Mouse (Mus musculus): ENCODE results near the gene Aspscr1.

Gene Aspscr1

GRCm38 (mm10) chr11:120641869-120642268 lies 30.9 kb upstream of the Aspscr1 start:
- DNase-seq (ENCODE audit: low read depth) = no peak

DNA sequence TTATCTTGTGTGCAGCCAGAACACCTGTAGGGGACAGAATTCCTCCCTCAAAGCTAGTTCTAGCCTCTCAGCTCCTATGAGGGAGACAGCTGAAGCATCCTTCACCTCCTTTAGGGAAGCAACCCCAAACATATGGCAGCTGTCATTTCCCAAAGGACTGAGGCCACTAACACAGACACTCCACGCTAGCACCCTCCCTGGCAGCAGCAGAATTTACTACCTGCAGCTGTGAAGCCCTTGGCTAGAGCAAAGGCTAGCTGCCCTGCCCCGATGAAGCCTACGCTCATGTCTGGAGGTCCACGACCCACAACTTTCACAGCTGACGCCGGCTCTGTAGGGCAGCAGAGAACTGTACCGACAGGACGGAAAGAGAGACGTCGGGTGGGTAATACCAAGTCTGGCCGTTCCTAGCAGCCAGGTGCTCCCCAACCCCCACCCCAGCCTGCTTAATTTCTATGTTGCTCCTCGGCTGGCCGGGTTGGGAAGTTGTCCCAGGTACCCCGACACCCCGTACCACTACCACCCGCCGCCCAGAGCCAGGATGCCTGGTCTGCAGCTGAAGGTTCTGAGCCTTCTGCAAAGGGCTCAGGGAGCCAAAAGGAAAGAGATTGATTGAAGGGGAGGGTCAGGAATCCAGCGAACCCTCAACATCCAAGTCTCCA lies 29.7 kb upstream of the Aspscr1 start:
- no peak for DNase-seq (ENCODE audit: low read depth)

DNA sequence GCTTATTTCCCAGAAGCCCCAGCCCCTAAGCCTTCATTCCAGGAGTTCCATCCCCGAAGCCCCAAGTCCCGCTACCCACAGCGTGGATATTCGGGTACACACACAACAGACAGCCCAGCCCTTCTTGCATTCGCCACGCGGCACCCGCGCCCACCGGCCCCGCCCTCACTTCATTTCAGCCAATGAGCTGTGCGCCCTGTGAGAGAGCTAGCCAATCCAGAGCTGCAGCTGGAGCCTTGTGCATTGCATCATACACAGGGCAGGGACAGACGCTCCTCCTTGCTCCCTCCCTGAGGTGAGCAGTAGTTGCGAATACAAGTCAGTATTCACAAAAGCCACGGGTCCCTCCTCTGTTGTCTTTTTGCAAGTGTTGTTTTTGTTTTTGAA lies 29.2 kb upstream of the Aspscr1 start, which contains the start of gene Pycr1:
Gene Pycr1, minus strand, starts transcription at position 169 of the 387 bp plus-strand sequence.
- DNase-seq (ENCODE audit: low read depth) = peak; percentile 95

DNA sequence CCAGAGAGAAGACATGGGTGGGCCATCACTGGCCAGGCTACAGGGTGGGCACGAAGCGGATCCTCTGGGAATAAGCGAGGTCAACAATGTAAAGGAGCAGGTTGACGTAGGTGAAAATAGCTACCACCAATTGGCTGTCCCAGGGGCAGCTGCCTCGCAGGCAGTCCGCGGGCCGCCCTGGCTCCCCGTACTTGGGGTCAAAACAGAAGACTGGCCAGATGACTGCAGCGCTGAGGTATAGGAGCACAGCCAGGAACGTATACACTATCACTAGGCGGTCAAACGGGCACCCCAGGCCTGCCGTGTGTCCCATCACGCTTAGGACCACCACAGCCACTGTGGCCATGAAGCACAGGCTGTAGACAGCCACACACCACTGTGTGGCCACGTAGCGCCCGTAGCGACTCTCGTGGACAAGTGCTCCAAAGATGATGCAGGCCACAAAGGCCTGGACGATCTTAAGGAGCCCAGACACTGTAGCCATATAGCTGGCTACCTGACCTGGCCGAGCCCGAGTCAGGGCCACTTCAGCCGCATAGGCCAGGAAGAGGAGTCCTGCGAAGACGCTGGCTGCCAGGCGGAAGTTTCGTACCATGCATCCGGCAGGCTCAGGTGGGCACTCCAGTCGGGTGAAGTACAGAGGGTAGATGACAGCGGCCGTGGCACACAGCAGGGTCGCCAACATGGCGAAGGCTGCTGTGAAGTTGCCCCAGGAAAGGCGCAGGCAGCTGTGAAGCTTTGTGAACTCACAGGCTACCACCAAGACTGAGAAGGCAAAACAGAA lies 25.5 kb upstream of the Aspscr1 start:
- no peak for DNase-seq (ENCODE audit: low read depth)

DNA sequence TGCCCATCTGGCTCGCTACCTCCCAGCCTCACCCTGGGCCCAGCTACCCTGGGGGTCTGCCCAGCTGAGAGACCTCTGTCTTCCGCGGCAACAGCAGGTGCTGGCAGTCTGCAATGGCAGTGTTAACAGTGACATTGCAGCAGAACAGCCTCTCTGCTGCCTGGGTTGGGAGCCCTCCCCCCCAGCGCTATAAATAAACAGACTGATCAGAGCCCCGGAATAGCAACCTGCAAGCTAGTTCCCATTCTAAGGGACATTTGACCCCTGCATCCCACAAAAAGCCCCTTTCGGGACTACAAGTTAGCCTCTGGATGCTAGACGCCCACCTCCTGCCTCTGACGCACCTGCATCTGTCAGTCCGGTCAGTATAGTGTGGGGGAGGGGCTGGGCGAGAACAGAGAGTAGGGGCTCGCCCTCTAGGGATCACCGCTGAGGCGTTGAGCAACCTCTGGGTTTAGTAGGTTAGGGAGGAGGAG lies 24.7 kb upstream of the Aspscr1 start, which contains the start of gene Myadml2:
Gene Myadml2, minus strand, starts transcription at position 158 of the 476 bp plus-strand sequence.
- no peak for DNase-seq (ENCODE audit: low read depth)

GRCm38 (mm10) chr11:120651872-120652271 lies 20.9 kb upstream of the Aspscr1 start:
- DNase-seq (ENCODE audit: low read depth) = peak; percentile 41

- DNase-seq (ENCODE audit: low read depth) = no peak
Observed at GRCm38 (mm10) chr11:120654741-120655140, 18.0 kb upstream of the Aspscr1 start.

DNA sequence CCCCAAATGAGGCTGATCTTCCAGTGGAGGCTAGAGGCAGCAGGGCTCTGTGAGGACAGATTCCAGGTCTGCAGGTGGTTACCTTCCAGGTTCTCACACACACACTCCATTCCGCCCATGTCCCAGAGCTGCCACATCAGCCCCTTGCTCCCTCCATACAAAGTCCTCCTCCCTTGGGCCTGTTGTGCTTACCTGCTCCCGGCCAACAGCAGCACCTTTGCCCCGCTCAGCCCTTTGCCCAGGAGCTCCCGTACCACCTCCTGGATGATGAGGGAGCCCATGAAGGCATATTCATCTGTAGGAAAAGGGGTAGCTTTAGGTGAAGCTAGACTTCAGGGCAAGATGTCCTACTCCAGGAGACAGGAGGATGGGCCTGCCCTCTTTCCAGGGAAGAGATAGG lies 15.5 kb upstream of the Aspscr1 start:
- no peak for DNase-seq (ENCODE audit: low read depth)

GRCm38 (mm10) chr11:120658876-120659410 lies 13.8 kb upstream of the Aspscr1 start:
- DNase-seq (ENCODE audit: low read depth) = peak; percentile 81

DNA sequence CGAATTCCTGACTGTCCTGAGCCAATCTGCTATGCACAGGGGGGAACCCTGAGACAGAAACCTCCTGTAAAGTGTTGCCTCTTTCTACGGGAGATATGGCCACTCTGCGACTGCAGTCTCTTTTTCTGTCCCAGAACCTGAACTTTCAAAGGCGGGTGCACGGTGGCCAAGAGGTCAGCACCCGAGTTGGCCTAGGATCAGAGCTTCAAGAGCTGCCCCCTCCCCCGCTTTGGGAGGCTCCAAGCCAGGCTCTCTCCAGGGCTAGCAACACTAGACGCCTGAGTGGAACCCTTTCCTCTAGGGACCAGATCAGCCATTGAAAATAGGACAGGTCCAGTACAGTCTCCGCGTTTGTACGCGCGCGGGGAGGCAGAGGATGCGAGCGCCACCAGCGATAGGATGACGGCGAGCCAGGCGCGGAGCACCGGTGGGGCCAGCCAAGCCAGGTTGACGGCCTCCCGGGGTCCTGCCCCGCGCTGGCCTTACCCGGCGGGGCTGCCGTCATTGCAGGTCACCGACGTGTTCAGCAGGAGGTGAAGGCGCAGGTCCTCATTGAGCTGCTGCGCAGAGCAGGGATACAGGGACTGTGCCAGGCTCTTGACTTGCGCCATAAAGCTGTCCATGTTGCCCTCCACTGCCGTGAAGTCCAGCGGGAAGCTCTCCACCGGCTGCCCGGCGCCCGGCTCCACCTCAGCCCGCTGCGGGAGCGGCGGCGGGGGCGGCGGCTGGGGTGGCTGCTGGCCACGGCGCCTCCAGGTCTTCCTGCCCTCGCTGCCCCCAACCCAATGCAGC lies 13.1 kb upstream of the Aspscr1 start:
- DNase-seq (ENCODE audit: low read depth) = no peak

DNA sequence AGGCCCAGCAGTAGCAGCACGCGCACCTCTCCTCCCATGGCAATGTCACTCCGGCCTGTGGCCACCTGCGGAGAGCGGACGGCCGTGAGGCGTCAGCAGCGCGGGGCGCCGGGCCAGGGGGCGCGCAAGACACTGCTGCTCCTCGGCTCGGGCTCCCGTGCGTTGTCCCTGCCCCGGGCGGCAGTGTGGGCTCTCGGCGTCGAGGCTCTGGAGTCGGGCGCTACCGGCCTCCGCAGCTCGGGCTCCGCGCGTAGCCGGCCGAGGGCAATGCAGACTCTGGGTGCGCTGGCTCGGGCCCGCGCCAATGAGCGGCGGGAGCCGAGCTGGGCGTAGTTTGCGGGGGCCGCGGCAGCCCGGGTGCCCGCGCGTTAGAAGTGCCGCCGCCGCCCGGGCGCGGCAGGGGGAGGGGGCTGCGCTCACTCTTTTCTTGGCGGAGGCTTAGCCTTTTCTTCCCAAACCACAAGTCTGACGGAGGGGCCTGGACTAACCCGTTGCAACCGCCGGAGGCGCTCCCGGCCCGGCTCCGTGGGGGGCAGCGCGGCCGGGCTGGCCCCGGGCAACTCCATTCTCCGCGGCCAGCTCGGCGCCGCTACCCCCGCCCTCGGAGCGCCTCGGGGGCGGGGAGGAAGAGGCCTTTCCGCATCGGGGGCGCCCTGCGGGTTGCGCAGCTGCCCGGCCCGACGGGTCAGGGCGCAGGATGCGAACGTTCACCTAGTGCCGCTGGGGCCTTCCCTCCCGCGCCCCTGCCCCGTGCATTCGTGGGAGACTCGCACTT lies 12.3 kb upstream of the Aspscr1 start:
- peak; percentile 39 for DNase-seq (ENCODE audit: low read depth)

DNA sequence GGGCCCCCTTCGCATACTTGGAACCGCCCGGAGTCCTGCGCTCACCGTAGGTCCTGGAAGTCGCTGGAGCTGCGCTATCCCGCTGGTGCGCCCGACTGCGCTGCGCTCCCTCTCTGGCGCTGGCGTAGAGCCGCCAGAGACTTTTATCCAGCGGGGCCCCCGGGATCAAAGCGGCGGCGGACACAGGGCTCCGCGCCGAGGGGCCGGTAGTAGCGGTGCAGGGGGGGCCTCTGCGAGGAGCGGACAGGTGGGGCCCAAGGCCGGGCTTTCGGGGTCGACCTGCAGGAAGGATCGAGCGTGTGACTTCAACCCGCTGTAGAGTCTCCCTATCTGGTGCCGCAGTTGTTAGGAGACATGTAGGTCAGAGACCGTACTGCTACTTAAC lies 11.7 kb upstream of the Aspscr1 start, which contains the start of gene Notum:
Gene Notum, minus strand, starts transcription at position 100 of the 385 bp plus-strand sequence.
- DNase-seq (ENCODE audit: low read depth) = no peak

DNA sequence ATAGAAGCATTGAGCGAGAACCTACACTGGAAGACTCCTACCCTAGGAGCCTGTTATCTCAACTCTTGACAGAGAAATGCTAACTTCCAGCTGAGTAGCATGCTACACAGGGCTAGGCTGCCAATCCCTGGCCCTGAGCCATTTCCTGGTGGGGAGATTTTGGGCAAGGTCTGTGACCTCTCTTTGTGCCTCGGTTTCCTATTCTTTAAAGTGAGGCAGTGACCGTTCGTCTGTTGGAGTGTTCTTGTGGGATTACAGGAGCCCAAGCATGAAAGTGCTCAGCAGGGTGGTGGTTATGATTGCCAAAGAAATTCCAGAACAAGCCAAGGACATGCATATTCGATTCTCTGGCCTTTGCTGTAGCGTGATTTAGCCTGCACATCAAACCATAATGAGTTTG lies 10.0 kb upstream of the Aspscr1 start:
- no peak for DNase-seq (ENCODE audit: low read depth)

DNA sequence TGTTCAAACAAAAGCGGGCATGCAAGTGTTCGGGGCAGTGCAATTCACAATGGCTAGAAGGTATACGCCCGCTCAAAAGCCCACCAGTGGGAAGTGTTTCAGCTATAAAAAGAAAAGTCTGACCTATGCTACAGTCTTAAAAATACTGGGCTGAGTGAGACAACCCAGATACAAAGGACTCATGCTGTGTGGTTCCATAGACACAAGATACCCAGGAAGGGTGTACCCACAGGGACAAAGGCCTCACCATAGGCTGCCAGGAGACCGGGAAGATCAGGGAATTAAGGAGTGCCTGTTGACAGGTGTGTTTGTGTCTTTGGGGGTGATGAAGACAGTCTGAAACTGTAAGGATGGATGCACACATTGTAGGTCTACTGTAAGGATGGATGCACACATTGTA lies 9.1 kb upstream of the Aspscr1 start:
- DNase-seq (ENCODE audit: low read depth) = no peak

GRCm38 (mm10) chr11:120665406-120665805 lies 7.4 kb upstream of the Aspscr1 start:
- DNase-seq (ENCODE audit: low read depth) = no peak

DNA sequence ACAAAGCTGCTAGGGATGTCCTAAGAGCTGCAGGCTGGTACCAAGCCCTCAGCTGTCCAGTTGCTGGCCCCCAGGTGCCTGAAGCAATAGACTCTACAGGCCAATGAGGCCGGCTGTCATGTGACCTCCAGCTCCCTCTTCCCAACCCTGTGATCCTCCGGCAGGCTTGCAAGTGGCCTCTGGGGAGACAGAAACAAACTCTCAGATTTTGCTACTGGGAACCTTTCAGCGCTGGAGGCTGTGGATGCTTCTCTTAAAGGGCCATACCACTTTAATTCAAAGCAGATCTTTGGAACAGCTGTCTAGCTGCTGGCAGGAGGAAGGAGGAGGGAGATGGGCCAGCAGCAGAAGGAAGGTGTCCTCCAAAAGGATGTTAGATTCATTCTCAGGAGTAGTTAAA lies 6.2 kb upstream of the Aspscr1 start:
- DNase-seq (ENCODE audit: low read depth) = no peak

- DNase-seq (ENCODE audit: low read depth) = no peak
Observed at GRCm38 (mm10) chr11:120673594-120674122, 885 bp downstream of the Aspscr1 start.

- peak; percentile 57 for DNase-seq (ENCODE audit: low read depth)
Observed at GRCm38 (mm10) chr11:120675875-120676274, 3.1 kb downstream of the Aspscr1 start.

DNA sequence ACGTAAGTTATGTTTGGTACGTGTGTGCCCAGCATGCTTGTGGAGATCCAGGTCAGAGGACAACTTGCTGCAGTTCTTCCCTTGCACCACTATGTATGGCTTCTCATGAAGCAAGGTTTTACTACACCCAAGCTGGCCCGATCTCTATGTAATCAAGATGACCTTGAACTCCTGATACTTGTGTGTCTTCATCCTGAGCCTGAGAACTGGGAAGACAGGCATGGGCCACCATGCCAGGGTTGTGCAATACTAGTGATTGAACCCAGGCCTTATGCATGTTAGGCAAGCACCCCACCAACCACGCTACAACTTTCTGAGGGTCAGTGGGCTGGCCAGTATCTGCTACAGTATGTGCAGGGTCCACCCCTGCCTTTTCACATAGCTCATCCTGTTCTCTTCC lies 4.2 kb downstream of the Aspscr1 start:
- no peak for DNase-seq (ENCODE audit: low read depth)

DNA sequence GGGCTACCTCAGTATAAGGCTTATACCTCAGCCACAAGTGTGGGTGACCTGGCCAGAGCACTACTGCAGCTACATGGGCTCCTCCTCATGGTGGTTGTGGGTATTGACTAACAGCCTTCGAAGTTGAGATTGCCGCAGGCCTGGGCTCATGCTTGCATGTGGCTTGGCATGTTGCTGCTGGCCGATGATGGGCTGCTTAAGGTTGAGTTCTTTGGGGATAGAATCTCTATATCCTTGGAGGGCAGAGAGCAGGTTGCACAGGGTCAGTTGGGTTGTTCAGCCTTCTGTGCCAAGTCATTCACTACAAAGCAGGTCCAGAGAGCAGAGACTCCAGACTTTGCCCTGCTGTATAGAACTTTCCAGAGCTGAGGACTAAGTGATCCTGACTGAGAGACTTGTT lies 7.1 kb downstream of the Aspscr1 start:
- peak; percentile 61 for DNase-seq (ENCODE audit: low read depth)

- no peak for DNase-seq (ENCODE audit: low read depth)
Observed at GRCm38 (mm10) chr11:120682683-120683082, 9.9 kb downstream of the Aspscr1 start.

Data from induced T-regulatory cell, adult 2 months (primary cell).